ENCODE assay signal across 16 mouse cellular contexts in the genomic region with DNA sequence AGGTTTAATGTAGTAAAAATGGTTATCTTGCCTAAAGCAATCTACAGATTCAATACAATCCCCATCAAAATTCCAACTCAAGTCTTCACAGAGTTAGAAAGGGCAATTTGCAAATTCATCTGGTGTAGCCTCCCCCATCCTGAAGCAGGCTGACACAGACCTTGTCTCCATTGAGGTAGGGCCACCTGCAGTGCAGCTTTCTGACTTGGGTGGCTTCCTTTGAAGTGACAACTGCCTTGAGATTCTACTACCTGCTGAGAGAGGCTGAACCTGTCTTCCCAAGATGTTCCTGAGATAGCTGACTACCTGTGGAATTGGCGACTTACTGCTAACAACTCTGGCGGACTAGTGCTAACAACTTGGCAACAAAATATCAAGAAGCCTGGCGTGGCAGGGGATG.
"Had no signal": no experiment of that assay in that cellular context is flagged by ENCODE, and none has a peak within 500 bp of the region (broad histone marks: within the 10 kb centered on the region; RNA-seq: fewer than 3 reads in every experiment).

No protein-coding gene starts in this region.

- DNase-seq: cerebellum, adult 9-10 months; cerebellum, adult 9-11 months; cerebellum, postnatal 10 days; cerebellum, postnatal 14 days; cerebellum, postnatal 25 days; cerebellum, postnatal 36 days; embryo, embryonic 11 days; forebrain, postnatal 0 days; gastrocnemius, adult 2 months; gastrocnemius, postnatal 10 days; gastrocnemius, postnatal 14 days; gastrocnemius, postnatal 25 days; gastrocnemius, postnatal 36 days; heart, adult 11 months; heart, adult 18-20 months; heart, adult 2 months had no signal
